Mouse (Mus musculus) lung, postnatal 36 days (tissue): ENCODE measurements at regions not wholly inside any gene's neighbourhood (a gene's known extent, or its start where the extent isn't known, plus 50 kb on each side); places are given as distances from the start of the nearest gene placed in this dataset.
A peak's percentile ranks its signal among the peaks of the same experiment; 100 is the strongest.
"Not testable (repeated sequence)": the region's sequence is repeated elsewhere in the genome, so short reads cannot be mapped to it uniquely, and the experiment has no call there.

ENCODE experiments used
- DNase-seq: peaks from one replicate; pipeline ENCODE4 v3.0.0; 2022; ENCODE audit warnings: mixed read lengths

- not testable (repeated sequence) for DNase-seq
Measured at GRCm38 (mm10) chr13:61957197-61957596, 172.5 kb upstream of the Zfp808 start.

- not testable (repeated sequence) for DNase-seq
Measured at GRCm38 (mm10) chr13:61978856-61979255, 150.8 kb upstream of the Zfp808 start.

- not testable (repeated sequence) for DNase-seq
Measured at GRCm38 (mm10) chr13:61996519-61996918, 133.2 kb upstream of the Zfp808 start.

- DNase-seq: peak; percentile 24
Measured at GRCm38 (mm10) chr13:61998803-61999202, 130.9 kb upstream of the Zfp808 start.

GRCm38 (mm10) chr13:62007321-62007720, 122.4 kb upstream of the Zfp808 start:
- peak; percentile 58 for DNase-seq

GRCm38 (mm10) chr13:62015424-62016167, 114.1 kb upstream of the Zfp808 start:
- peak; percentile 61 for DNase-seq

- DNase-seq: not testable (repeated sequence)
Measured at GRCm38 (mm10) chr13:62016168-62016502, 113.6 kb upstream of the Zfp808 start.

GRCm38 (mm10) chr13:62037646-62038045, 92.0 kb upstream of the Zfp808 start:
- not testable (repeated sequence) for DNase-seq

GRCm38 (mm10) chr13:62077951-62078671, 51.6 kb upstream of the Zfp808 start:
- not testable (repeated sequence) for DNase-seq

- not testable (repeated sequence) for DNase-seq
Measured at GRCm38 (mm10) chr13:62078893-62079292, 50.8 kb upstream of the Zfp808 start.
